Mouse (Mus musculus): ENCODE results near the gene Klhdc8a. TPM values are rescaled to one million over a fixed set of nuclear protein-coding genes. Genes with fewer than 3 reads are reported as not detected.

Klhdc8a gene
- polyA plus RNA-seq, 1 experiment, result not detected

- WGBS, result 47% methylated on average over 5 of the region's 5 CpGs
- H3K27ac ChIP-seq (ENCODE audit: insufficient read depth, low read depth, low read length), result no peak overlapping the region
Observed at GRCm38 (mm10) chr1:132319242-132319641, 20.8 kb downstream of the Klhdc8a start.

DNA sequence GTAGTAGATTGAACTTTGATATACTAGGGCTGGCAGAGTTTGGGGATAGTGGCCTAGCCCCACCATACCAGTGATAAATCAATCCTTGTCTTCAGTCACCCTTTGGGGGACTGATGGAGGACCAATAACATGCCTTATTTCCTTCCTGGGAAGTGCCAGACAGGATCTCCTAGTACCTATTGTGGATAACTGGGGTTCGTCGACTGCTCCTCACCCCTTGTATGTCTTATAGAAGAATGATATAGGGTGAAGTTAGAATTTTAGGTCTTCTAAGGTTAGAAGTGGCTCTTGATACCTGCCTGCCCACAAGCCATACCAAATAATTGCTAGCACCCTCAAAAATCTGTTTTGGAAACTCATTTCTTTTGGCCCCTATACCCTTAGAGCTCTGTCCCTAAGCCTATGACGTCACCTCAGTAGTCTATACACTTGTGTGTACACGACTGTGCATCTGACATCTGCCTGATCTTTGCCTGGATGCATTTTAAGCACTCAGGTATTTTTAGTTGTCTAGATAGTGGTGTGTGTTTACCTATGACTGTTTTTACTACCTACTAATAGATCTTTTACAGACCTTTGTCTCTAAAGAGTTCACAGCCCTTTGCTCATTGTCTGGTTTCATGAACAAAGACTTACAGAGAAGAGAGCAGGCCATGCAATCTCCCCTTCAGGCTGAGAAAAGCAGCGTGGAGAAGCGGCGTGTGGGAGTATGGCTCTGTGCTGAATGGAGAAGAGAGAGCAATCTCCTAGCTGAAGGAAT, 23.6 kb downstream of the Klhdc8a start:
- no peak overlapping the region for H3K4me3 ChIP-seq (ENCODE audit: insufficient read depth, low read depth, low read length)
- 72% methylated on average over 7 of the region's 7 CpGs for WGBS
- no peak overlapping the region for H3K27ac ChIP-seq (ENCODE audit: insufficient read depth, low read depth, low read length)
- H3K4me1 ChIP-seq (ENCODE audit: control insufficient read depth, insufficient read depth, low read length), result peaks cover 20% of the 10 kb centered on the region
- TF ChIP-seq CTCF (IDR thresholded peaks at IDR 0.05; ENCODE audit: insufficient read depth, low read depth, low read length) (no peak), POLR2A (IDR thresholded peaks at IDR 0.05; ENCODE audit: insufficient read depth, low read depth, low read length) (no peak)

More at GRCm38 (mm10) chr1:132319242-132319641, 20.8 kb downstream of the Klhdc8a start:
- H3K4me3 ChIP-seq (ENCODE audit: insufficient read depth, low read depth, low read length), result no peak overlapping the region
- peaks cover 25% of the 10 kb centered on the region for H3K4me1 ChIP-seq (ENCODE audit: control insufficient read depth, insufficient read depth, low read length)
- TF ChIP-seq POLR2A (IDR thresholded peaks at IDR 0.05; ENCODE audit: insufficient read depth, low read depth, low read length) (no peak), CTCF (IDR thresholded peaks at IDR 0.05; ENCODE audit: insufficient read depth, low read depth, low read length) (no peak)

GRCm38 (mm10) chr1:132322711-132323542, 24.5 kb downstream of the Klhdc8a start:
- WGBS, result 58% methylated on average over 13 of the region's 13 CpGs
- H3K4me1 ChIP-seq (ENCODE audit: control insufficient read depth, insufficient read depth, low read length), result peaks cover 20% of the 10 kb centered on the region
- TF ChIP-seq CTCF (IDR thresholded peaks at IDR 0.05; ENCODE audit: insufficient read depth, low read depth, low read length) (no peak), POLR2A (IDR thresholded peaks at IDR 0.05; ENCODE audit: insufficient read depth, low read depth, low read length) (no peak)

DNA sequence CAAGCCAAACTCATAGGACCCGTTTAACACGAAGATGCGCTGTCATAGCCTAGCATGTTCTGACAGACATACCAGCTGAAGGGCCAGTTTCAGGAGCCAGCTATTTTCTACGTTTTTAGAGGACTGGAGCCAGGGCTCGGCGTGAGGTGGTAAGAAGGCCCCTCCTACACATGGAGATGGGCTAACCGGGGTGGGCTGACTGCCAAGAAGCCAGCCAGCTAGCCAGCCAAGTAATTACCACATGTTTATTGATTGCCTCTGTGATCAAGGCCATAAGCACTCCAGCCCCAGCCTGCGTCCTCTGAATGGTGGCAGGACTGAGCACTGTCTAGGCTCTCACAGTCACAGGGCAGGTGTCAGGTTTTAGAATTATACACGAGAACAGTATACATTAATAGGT, 28.4 kb downstream of the Klhdc8a start:
- no peak overlapping the region for H3K27ac ChIP-seq (ENCODE audit: insufficient read depth, low read depth, low read length)
- WGBS, result 53% methylated on average over 9 of the region's 9 CpGs

More at GRCm38 (mm10) chr1:132322711-132323542, 24.5 kb downstream of the Klhdc8a start:
- no peak overlapping the region for H3K27ac ChIP-seq (ENCODE audit: insufficient read depth, low read depth, low read length)
- no peak overlapping the region for H3K4me3 ChIP-seq (ENCODE audit: insufficient read depth, low read depth, low read length)

GRCm38 (mm10) chr1:132327477-132327876, 29.1 kb downstream of the Klhdc8a start:
- TF ChIP-seq POLR2A (IDR thresholded peaks at IDR 0.05; ENCODE audit: insufficient read depth, low read depth, low read length), result no peak
- TF ChIP-seq CTCF (IDR thresholded peaks at IDR 0.05; ENCODE audit: insufficient read depth, low read depth, low read length), result no peak
- Histone ChIP-seq H3K4me3 (ENCODE audit: insufficient read depth, low read depth, low read length) (no peak overlapping the region), H3K27ac (ENCODE audit: insufficient read depth, low read depth, low read length) (no peak overlapping the region), H3K4me1 (ENCODE audit: control insufficient read depth, insufficient read depth, low read length) (peaks cover 9% of the 10 kb centered on the region)
- 89% methylated on average over 17 of the region's 17 CpGs for WGBS

More for the DNA sequence above, 28.4 kb downstream of the Klhdc8a start:
- TF ChIP-seq CTCF (IDR thresholded peaks at IDR 0.05; ENCODE audit: insufficient read depth, low read depth, low read length), result no peak
- TF ChIP-seq POLR2A (IDR thresholded peaks at IDR 0.05; ENCODE audit: insufficient read depth, low read depth, low read length), result no peak
- H3K4me3 ChIP-seq (ENCODE audit: insufficient read depth, low read depth, low read length), result no peak overlapping the region
- H3K4me1 ChIP-seq (ENCODE audit: control insufficient read depth, insufficient read depth, low read length), result peaks cover 11% of the 10 kb centered on the region

DNA sequence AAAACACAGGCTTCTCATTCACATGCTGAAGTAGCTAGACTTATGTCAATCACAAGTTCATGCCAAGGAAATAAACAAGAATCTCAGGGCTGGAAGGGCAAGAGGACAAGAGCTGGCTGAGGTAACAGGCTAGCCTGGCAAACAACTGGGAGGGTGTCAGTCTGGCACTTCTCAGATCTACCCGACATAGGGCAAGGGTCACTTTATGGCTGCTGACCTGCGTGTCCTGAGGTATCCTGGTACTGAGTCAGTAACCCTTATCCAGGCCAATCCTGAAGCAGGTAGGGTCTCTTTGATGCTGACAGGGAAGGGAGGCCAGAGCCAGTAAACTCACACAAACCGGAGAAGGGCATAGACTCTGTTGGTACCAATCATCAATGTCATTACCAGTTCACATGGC, 30.1 kb downstream of the Klhdc8a start:
- H3K27ac ChIP-seq (ENCODE audit: insufficient read depth, low read depth, low read length), result no peak overlapping the region
- peaks cover 4% of the 10 kb centered on the region for H3K4me1 ChIP-seq (ENCODE audit: control insufficient read depth, insufficient read depth, low read length)
- H3K4me3 ChIP-seq (ENCODE audit: insufficient read depth, low read depth, low read length), result no peak overlapping the region
- TF ChIP-seq POLR2A (IDR thresholded peaks at IDR 0.05; ENCODE audit: insufficient read depth, low read depth, low read length), result no peak
- TF ChIP-seq CTCF (IDR thresholded peaks at IDR 0.05; ENCODE audit: insufficient read depth, low read depth, low read length), result no peak
- 97% methylated on average over 3 of the region's 3 CpGs for WGBS

DNA sequence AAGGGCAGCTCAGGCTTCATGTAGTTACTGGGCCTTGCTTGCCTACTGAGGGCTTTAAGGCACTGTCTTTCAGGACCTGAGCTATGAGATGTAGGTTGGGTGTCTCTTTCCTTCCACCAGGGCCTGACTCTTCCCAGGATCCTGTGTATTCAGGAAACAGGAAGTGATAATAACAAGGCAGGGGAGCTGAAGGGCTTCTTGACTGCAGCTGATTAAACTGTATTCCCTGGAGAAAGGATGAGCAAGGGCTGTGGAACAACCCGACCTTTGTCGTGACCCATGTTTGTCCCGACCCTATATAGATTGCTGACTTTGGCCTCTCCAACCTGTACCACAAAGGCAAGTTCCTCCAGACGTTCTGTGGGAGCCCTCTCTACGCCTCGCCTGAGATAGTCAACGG, 31.2 kb downstream of the Klhdc8a start:
- WGBS, result 89% methylated on average over 7 of the region's 7 CpGs
- TF ChIP-seq POLR2A (IDR thresholded peaks at IDR 0.05; ENCODE audit: insufficient read depth, low read depth, low read length) (no peak), CTCF (IDR thresholded peaks at IDR 0.05; ENCODE audit: insufficient read depth, low read depth, low read length) (no peak)
- Histone ChIP-seq H3K27ac (ENCODE audit: insufficient read depth, low read depth, low read length) (no peak overlapping the region), H3K4me3 (ENCODE audit: insufficient read depth, low read depth, low read length) (no peak overlapping the region), H3K4me1 (ENCODE audit: control insufficient read depth, insufficient read depth, low read length) (peaks cover 10% of the 10 kb centered on the region)

GRCm38 (mm10) chr1:132330397-132330796, 32.0 kb downstream of the Klhdc8a start:
- no peak overlapping the region for H3K27ac ChIP-seq (ENCODE audit: insufficient read depth, low read depth, low read length)
- no peak overlapping the region for H3K4me3 ChIP-seq (ENCODE audit: insufficient read depth, low read depth, low read length)
- H3K4me1 ChIP-seq (ENCODE audit: control insufficient read depth, insufficient read depth, low read length), result peaks cover 10% of the 10 kb centered on the region
- TF ChIP-seq POLR2A (IDR thresholded peaks at IDR 0.05; ENCODE audit: insufficient read depth, low read depth, low read length), result no peak
- no peak for TF ChIP-seq CTCF (IDR thresholded peaks at IDR 0.05; ENCODE audit: insufficient read depth, low read depth, low read length)
- whole genome bisulfite sequencing, result 92% methylated on average over 15 of the region's 15 CpGs

GRCm38 (mm10) chr1:132331283-132331682, 32.9 kb downstream of the Klhdc8a start:
- H3K4me1 ChIP-seq (ENCODE audit: control insufficient read depth, insufficient read depth, low read length), result peaks cover 10% of the 10 kb centered on the region
- no peak overlapping the region for H3K4me3 ChIP-seq (ENCODE audit: insufficient read depth, low read depth, low read length)
- no peak overlapping the region for H3K27ac ChIP-seq (ENCODE audit: insufficient read depth, low read depth, low read length)
- 94% methylated on average over 17 of the region's 17 CpGs for WGBS
- no peak for TF ChIP-seq POLR2A (IDR thresholded peaks at IDR 0.05; ENCODE audit: insufficient read depth, low read depth, low read length)
- no peak for TF ChIP-seq CTCF (IDR thresholded peaks at IDR 0.05; ENCODE audit: insufficient read depth, low read depth, low read length)

Measured in olfactory bulb, adult 2 months (tissue).